Mouse (Mus musculus) erythroblast, embryonic 14.5 days (primary cell): Measurements from ENCODE around the gene Lrba. TPM values are rescaled to one million over a fixed set of nuclear protein-coding genes. Genes with fewer than 3 reads are reported as not detected.

ENCODE experiments used
- H3K27me3 ChIP-seq: 2 replicates; pipeline ENCODE4 v1.6.1; 2012; ENCODE audit warnings: inconsistent platforms; ENCODE audit not compliant: control insufficient read depth
- H3K36me3 ChIP-seq: 2 replicates; pipeline ENCODE4 v1.6.1; 2012; ENCODE audit warnings: mild to moderate bottlenecking, inconsistent platforms; ENCODE audit not compliant: control insufficient read depth
- H3K4me1 ChIP-seq: 2 replicates; pipeline ENCODE4 v1.6.1; 2012; ENCODE audit warnings: inconsistent platforms; ENCODE audit not compliant: control insufficient read depth
- H3K4me3 ChIP-seq: replicated peaks from 2 replicates; pipeline ENCODE3; 2012; ENCODE audit warnings: moderate library complexity, mild to moderate bottlenecking, inconsistent platforms
- H3K9me3 ChIP-seq: 2 replicates; pipeline ENCODE4 v1.6.1; 2012; ENCODE audit warnings: low read length, inconsistent platforms, mixed read lengths; ENCODE audit not compliant: control insufficient read depth
- GATA1 ChIP-seq: IDR thresholded peaks from 2 replicates; pipeline ENCODE4 v1.6.1; 2012; ENCODE audit warnings: low read length, inconsistent platforms, mixed read lengths
- TAL1 ChIP-seq: IDR thresholded peaks from 3 replicates; pipeline ENCODE4 v1.6.1; 2012; ENCODE audit warnings: low read length, inconsistent platforms, mixed read lengths
- polyA plus RNA-seq: library from polyadenylated mRNA; stranded (reverse); fragments of >175 nt; gene quantifications from 2 replicates; pipeline ENCODE4 v1.2.3, GENCODE M21; 2012

The Lrba gene
- polyA plus RNA-seq: 2.1 and 2.3 TPM in 2 replicates

- H3K4me3 ChIP-seq: peak within 1 kb of the TSS; percentile 99
- H3K36me3 ChIP-seq: peaks cover 20% of the 10 kb centered on the region
- no peak for TF ChIP-seq TAL1
- no peak for TF ChIP-seq GATA1
- H3K9me3 ChIP-seq: no peaks in the 10 kb centered on the region
- H3K27me3 ChIP-seq: peaks cover 16% of the 10 kb centered on the region
- H3K4me1 ChIP-seq: peaks cover 36% of the 10 kb centered on the region
Measured at GRCm38 (mm10) chr3:86224564-86225421, at the start of gene Lrba. Gene Lrba, plus strand, starts transcription at chr3:86224680.

- H3K4me1 ChIP-seq: no peaks in the 10 kb centered on the region
- H3K9me3 ChIP-seq: no peaks in the 10 kb centered on the region
- H3K36me3 ChIP-seq: no peaks in the 10 kb centered on the region
- H3K27me3 ChIP-seq: no peaks in the 10 kb centered on the region
- no peak overlapping the region for H3K4me3 ChIP-seq
- no peak for TF ChIP-seq TAL1
- TF ChIP-seq GATA1: no peak
Measured at GRCm38 (mm10) chr3:86179714-86180113, 44.8 kb upstream of the Lrba start.

- no peaks in the 10 kb centered on the region for H3K4me1 ChIP-seq
- no peaks in the 10 kb centered on the region for H3K27me3 ChIP-seq
- no peak for TF ChIP-seq TAL1
- no peak for TF ChIP-seq GATA1
- H3K4me3 ChIP-seq: no peak overlapping the region
- H3K9me3 ChIP-seq: no peaks in the 10 kb centered on the region
- H3K36me3 ChIP-seq: no peaks in the 10 kb centered on the region
Measured at GRCm38 (mm10) chr3:86181107-86181506, 43.4 kb upstream of the Lrba start.

- no peaks in the 10 kb centered on the region for H3K36me3 ChIP-seq
- H3K4me3 ChIP-seq: no peak overlapping the region
- TF ChIP-seq GATA1 (no peak), TAL1 (no peak)
- H3K9me3 ChIP-seq: no peaks in the 10 kb centered on the region
- no peaks in the 10 kb centered on the region; the same call in 1 of the 2 replicates for H3K27me3 ChIP-seq
- H3K4me1 ChIP-seq: no peaks in the 10 kb centered on the region
Measured at GRCm38 (mm10) chr3:86184546-86184945, 39.9 kb upstream of the Lrba start.

- no peaks in the 10 kb centered on the region; the same call in 1 of the 2 replicates for H3K27me3 ChIP-seq
- no peaks in the 10 kb centered on the region for H3K9me3 ChIP-seq
- H3K4me3 ChIP-seq: no peak overlapping the region
- no peak for TF ChIP-seq GATA1
- no peak for TF ChIP-seq TAL1
- H3K36me3 ChIP-seq: no peaks in the 10 kb centered on the region
- no peaks in the 10 kb centered on the region for H3K4me1 ChIP-seq
Measured at GRCm38 (mm10) chr3:86187736-86188389, 36.6 kb upstream of the Lrba start.

GRCm38 (mm10) chr3:86195981-86196380, 28.5 kb upstream of the Lrba start:
- TF ChIP-seq GATA1 (no peak), TAL1 (no peak)
- Histone ChIP-seq H3K36me3 (no peaks in the 10 kb centered on the region), H3K4me3 (no peak overlapping the region), H3K9me3 (no peaks in the 10 kb centered on the region), H3K4me1 (no peaks in the 10 kb centered on the region), H3K27me3 (no peaks in the 10 kb centered on the region)

GRCm38 (mm10) chr3:86196471-86196870, 28.0 kb upstream of the Lrba start:
- no peaks in the 10 kb centered on the region for H3K36me3 ChIP-seq
- TF ChIP-seq TAL1: no peak
- no peak for TF ChIP-seq GATA1
- no peaks in the 10 kb centered on the region for H3K27me3 ChIP-seq
- no peaks in the 10 kb centered on the region for H3K9me3 ChIP-seq
- H3K4me1 ChIP-seq: no peaks in the 10 kb centered on the region
- no peak overlapping the region for H3K4me3 ChIP-seq

- no peak for TF ChIP-seq TAL1
- TF ChIP-seq GATA1: no peak
- no peaks in the 10 kb centered on the region for H3K27me3 ChIP-seq
- H3K9me3 ChIP-seq: no peaks in the 10 kb centered on the region
- H3K36me3 ChIP-seq: no peaks in the 10 kb centered on the region
- no peaks in the 10 kb centered on the region for H3K4me1 ChIP-seq
- no peak overlapping the region for H3K4me3 ChIP-seq
Measured at GRCm38 (mm10) chr3:86201645-86202175, 22.8 kb upstream of the Lrba start.

GRCm38 (mm10) chr3:86202449-86202848, 22.0 kb upstream of the Lrba start:
- no peaks in the 10 kb centered on the region for H3K9me3 ChIP-seq
- TF ChIP-seq TAL1 (no peak), GATA1 (no peak)
- no peaks in the 10 kb centered on the region for H3K4me1 ChIP-seq
- H3K4me3 ChIP-seq: no peak overlapping the region
- H3K27me3 ChIP-seq: no peaks in the 10 kb centered on the region
- H3K36me3 ChIP-seq: no peaks in the 10 kb centered on the region
